Mouse (Mus musculus): Measurements from ENCODE around the gene Cdca7. TPM values are rescaled to one million over a fixed set of nuclear protein-coding genes. Genes with fewer than 3 reads are reported as not detected.

Cdca7 gene
- polyA plus RNA-seq, 1 experiment from 2014 or later, result 73.6 TPM

GRCm38 (mm10) chr2:72478921-72479320 is 3.0 kb downstream of the Cdca7 start:
- H3K9ac ChIP-seq (ENCODE audit: low read depth, low read length), result no peak overlapping the region
- TF ChIP-seq CTCF (IDR thresholded peaks at IDR 0.05; ENCODE audit: low read depth), result no peak
- no peak overlapping the region for H3K27ac ChIP-seq
- 75% methylated on average over 13 of the region's 13 CpGs for WGBS
- ATAC-seq (replicated peaks; ENCODE audit: low FRiP score, low read depth) (no peak), DNase-seq (ENCODE audit: low spot score) (no peak)
- no peaks in the 10 kb centered on the region for H3K9me3 ChIP-seq (replicated peaks; ENCODE audit: low read length)
- H3K36me3 ChIP-seq (ENCODE audit: insufficient read depth, low read length), result peaks cover 19% of the 10 kb centered on the region; the same call in 1 of the 2 replicates
- H3K4me3 ChIP-seq (replicated peaks; ENCODE audit: low read depth, low read length), result no peak overlapping the region
- no peak overlapping the region for H3K4me2 ChIP-seq (ENCODE audit: low read length)
- peaks cover 13% of the 10 kb centered on the region; the same call in 1 of the 2 replicates for H3K4me1 ChIP-seq (replicated peaks; ENCODE audit: insufficient read depth, low read length)
- H3K27me3 ChIP-seq (ENCODE audit: insufficient read depth, low read length), result no peaks in the 10 kb centered on the region

- Histone ChIP-seq H3K9ac (ENCODE audit: low read depth, low read length) (no peak overlapping the region), H3K4me3 (replicated peaks; ENCODE audit: low read depth, low read length) (no peak overlapping the region), H3K27me3 (ENCODE audit: insufficient read depth, low read length) (no peaks in the 10 kb centered on the region), H3K4me1 (replicated peaks; ENCODE audit: insufficient read depth, low read length) (peaks cover 9% of the 10 kb centered on the region; the same call in 1 of the 2 replicates), H3K4me2 (ENCODE audit: low read length) (no peak overlapping the region), H3K9me3 (replicated peaks; ENCODE audit: low read length) (no peaks in the 10 kb centered on the region), H3K36me3 (ENCODE audit: insufficient read depth, low read length) (peaks cover 28% of the 10 kb centered on the region; the same call in 1 of the 2 replicates), H3K27ac (no peak overlapping the region)
- 85% methylated on average over 9 of the region's 9 CpGs for WGBS
- ATAC-seq (replicated peaks; ENCODE audit: low FRiP score, low read depth), result no peak
- no peak for TF ChIP-seq CTCF (IDR thresholded peaks at IDR 0.05; ENCODE audit: low read depth)
- no peak for DNase-seq (ENCODE audit: low spot score)
Measured at GRCm38 (mm10) chr2:72479818-72480217, 3.9 kb downstream of the Cdca7 start.

DNA sequence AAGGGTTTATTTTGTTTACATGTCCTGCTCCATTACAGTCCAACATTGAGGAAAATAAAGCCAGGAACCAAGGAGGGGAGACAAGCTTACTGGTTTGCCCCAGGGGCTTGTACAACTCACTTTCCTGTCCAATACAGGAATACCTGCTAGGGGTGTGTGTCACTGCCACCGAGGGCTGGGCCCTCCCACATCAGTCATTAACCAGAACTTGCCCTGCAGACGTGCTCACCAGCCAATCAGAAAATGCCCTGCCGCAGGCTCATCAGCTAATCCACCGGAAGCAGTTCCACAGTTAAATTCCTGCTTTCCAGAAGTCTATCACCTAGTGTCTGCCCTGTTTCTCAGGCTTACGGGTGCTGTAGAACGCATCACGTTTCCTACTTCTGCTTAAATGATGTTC is 15.7 kb downstream of the Cdca7 start:
- DNase-seq (ENCODE audit: low spot score) (no peak), ATAC-seq (replicated peaks; ENCODE audit: low FRiP score, low read depth) (peak; percentile 36; the same call in 1 of the 2 replicates)
- H3K27me3 ChIP-seq (ENCODE audit: insufficient read depth, low read length), result no peaks in the 10 kb centered on the region
- no peak overlapping the region for H3K9ac ChIP-seq (ENCODE audit: low read depth, low read length)
- H3K27ac ChIP-seq, result no peak overlapping the region
- 34% methylated on average over 7 of the region's 7 CpGs for WGBS
- TF ChIP-seq CTCF (IDR thresholded peaks at IDR 0.05; ENCODE audit: low read depth), result no peak
- H3K9me3 ChIP-seq (replicated peaks; ENCODE audit: low read length), result no peaks in the 10 kb centered on the region
- H3K4me2 ChIP-seq (ENCODE audit: low read length), result no peak overlapping the region
- no peak overlapping the region for H3K4me3 ChIP-seq (replicated peaks; ENCODE audit: low read depth, low read length)
- H3K4me1 ChIP-seq (replicated peaks; ENCODE audit: insufficient read depth, low read length), result no peaks in the 10 kb centered on the region
- no peaks in the 10 kb centered on the region for H3K36me3 ChIP-seq (ENCODE audit: insufficient read depth, low read length)

GRCm38 (mm10) chr2:72493039-72493438 is 17.1 kb downstream of the Cdca7 start:
- no peak for DNase-seq (ENCODE audit: low spot score)
- Histone ChIP-seq H3K36me3 (ENCODE audit: insufficient read depth, low read length) (no peaks in the 10 kb centered on the region), H3K9me3 (replicated peaks; ENCODE audit: low read length) (no peaks in the 10 kb centered on the region), H3K4me2 (ENCODE audit: low read length) (no peak overlapping the region), H3K27ac (no peak overlapping the region), H3K4me3 (replicated peaks; ENCODE audit: low read depth, low read length) (no peak overlapping the region), H3K9ac (ENCODE audit: low read depth, low read length) (no peak overlapping the region), H3K27me3 (ENCODE audit: insufficient read depth, low read length) (no peaks in the 10 kb centered on the region), H3K4me1 (replicated peaks; ENCODE audit: insufficient read depth, low read length) (no peaks in the 10 kb centered on the region)
- WGBS, result 39% methylated on average over 14 of the region's 14 CpGs
- TF ChIP-seq CTCF (IDR thresholded peaks at IDR 0.05; ENCODE audit: low read depth), result no peak
- ATAC-seq (replicated peaks; ENCODE audit: low FRiP score, low read depth), result no peak

DNA sequence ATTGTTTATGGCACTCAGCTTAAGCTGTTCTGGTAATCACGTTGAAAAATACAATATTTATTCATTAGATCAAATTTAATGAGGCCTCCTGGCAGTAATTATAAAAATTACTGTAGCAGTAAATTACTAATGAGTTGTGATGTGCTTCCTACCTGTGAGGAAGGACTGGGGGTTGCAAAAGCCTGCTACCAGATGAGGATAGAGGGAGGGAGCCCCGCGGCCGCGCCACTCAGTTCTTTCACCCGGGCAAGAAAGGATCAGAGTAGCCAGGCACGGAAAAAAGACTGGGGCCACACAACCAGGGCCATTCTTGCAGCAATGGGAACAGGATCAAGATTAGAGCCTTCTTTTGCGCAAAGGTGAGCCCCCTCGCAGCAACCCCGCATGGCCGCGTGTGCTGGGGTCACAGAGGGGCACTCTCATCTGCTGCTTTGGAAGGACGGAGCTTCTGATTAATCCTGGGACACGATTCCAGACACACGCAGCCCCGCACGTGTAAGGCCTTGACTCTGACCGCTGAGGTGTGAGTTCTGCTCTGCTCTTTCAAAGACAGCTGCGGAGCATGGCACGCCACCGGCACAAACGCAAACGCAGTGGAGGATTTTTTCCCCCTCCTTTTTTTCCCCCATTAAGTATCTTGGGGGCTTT is 23.2 kb downstream of the Cdca7 start:
- 11% methylated on average over 23 of the region's 23 CpGs for WGBS

GRCm38 (mm10) chr2:72499782-72500411 is 23.9 kb downstream of the Cdca7 start:
- no peak for TF ChIP-seq CTCF (IDR thresholded peaks at IDR 0.05; ENCODE audit: low read depth)
- Histone ChIP-seq H3K9ac (ENCODE audit: low read depth, low read length) (no peak overlapping the region), H3K4me2 (ENCODE audit: low read length) (peak overlapping the region; percentile 44; the same call in 1 of the 2 replicates), H3K27me3 (ENCODE audit: insufficient read depth, low read length) (no peaks in the 10 kb centered on the region), H3K4me1 (replicated peaks; ENCODE audit: insufficient read depth, low read length) (no peaks in the 10 kb centered on the region), H3K9me3 (replicated peaks; ENCODE audit: low read length) (no peaks in the 10 kb centered on the region), H3K36me3 (ENCODE audit: insufficient read depth, low read length) (no peaks in the 10 kb centered on the region), H3K27ac (no peak overlapping the region), H3K4me3 (replicated peaks; ENCODE audit: low read depth, low read length) (0 out of 2 replicates have a peak overlapping the region, but pooled peaks have one; percentile 9)
- DNase-seq (ENCODE audit: low spot score) (no peak), ATAC-seq (replicated peaks; ENCODE audit: low FRiP score, low read depth) (no peak)
- WGBS, result 24% methylated on average over 8 of the region's 8 CpGs

More for the DNA sequence above, 23.2 kb downstream of the Cdca7 start:
- DNase-seq (ENCODE audit: low spot score) (no peak), ATAC-seq (replicated peaks; ENCODE audit: low FRiP score, low read depth) (no peak)
- Histone ChIP-seq H3K4me1 (replicated peaks; ENCODE audit: insufficient read depth, low read length) (no peaks in the 10 kb centered on the region), H3K4me2 (ENCODE audit: low read length) (peak overlapping the region; percentile 44), H3K9me3 (replicated peaks; ENCODE audit: low read length) (no peaks in the 10 kb centered on the region), H3K4me3 (replicated peaks; ENCODE audit: low read depth, low read length) (0 out of 2 replicates have a peak overlapping the region, but pooled peaks have one; percentile 9), H3K9ac (ENCODE audit: low read depth, low read length) (no peak overlapping the region), H3K36me3 (ENCODE audit: insufficient read depth, low read length) (no peaks in the 10 kb centered on the region), H3K27ac (no peak overlapping the region), H3K27me3 (ENCODE audit: insufficient read depth, low read length) (no peaks in the 10 kb centered on the region)
- TF ChIP-seq CTCF (IDR thresholded peaks at IDR 0.05; ENCODE audit: low read depth), result no peak
